Mouse (Mus musculus): Measurements from ENCODE around the gene N4bp1. TPM values are rescaled to one million over a fixed set of nuclear protein-coding genes. Genes with fewer than 3 reads are reported as not detected.

N4bp1 gene
- polyA plus RNA-seq, 1 experiment = 6.7 TPM

- no peak for TF ChIP-seq POLR2A (IDR thresholded peaks at IDR 0.05; ENCODE audit: control insufficient read depth, low read depth, low read length)
- no peaks in the 10 kb centered on the region for H3K27me3 ChIP-seq (ENCODE audit: control insufficient read depth, insufficient read depth, low read length)
- no peaks in the 10 kb centered on the region for H3K36me3 ChIP-seq (ENCODE audit: control insufficient read depth, insufficient read depth, low read length)
- no peak overlapping the region for H3K27ac ChIP-seq (ENCODE audit: control insufficient read depth, insufficient read depth, low read depth, low read length)
- no peak overlapping the region for H3K4me3 ChIP-seq (ENCODE audit: control insufficient read depth, low read depth, low read length)
- H3K4me1 ChIP-seq (ENCODE audit: control insufficient read depth, insufficient read depth, low read length) = no peaks in the 10 kb centered on the region; the same call in 1 of the 2 replicates
Observed at GRCm38 (mm10) chr8:86871421-86871820, 13.6 kb downstream of the N4bp1 start.

GRCm38 (mm10) chr8:86870771-86871170, 14.3 kb downstream of the N4bp1 start:
- H3K27me3 ChIP-seq (ENCODE audit: control insufficient read depth, insufficient read depth, low read length) = no peaks in the 10 kb centered on the region
- no peaks in the 10 kb centered on the region; the same call in 1 of the 2 replicates for H3K4me1 ChIP-seq (ENCODE audit: control insufficient read depth, insufficient read depth, low read length)
- TF ChIP-seq CTCF (IDR thresholded peaks at IDR 0.05; ENCODE audit: control insufficient read depth, insufficient read depth, insufficient replicate concordance, low read depth, low read length) (no peak), POLR2A (IDR thresholded peaks at IDR 0.05; ENCODE audit: control insufficient read depth, low read depth, low read length) (no peak)
- H3K36me3 ChIP-seq (ENCODE audit: control insufficient read depth, insufficient read depth, low read length) = no peaks in the 10 kb centered on the region
- H3K4me3 ChIP-seq (ENCODE audit: control insufficient read depth, low read depth, low read length) = no peak overlapping the region
- H3K27ac ChIP-seq (ENCODE audit: control insufficient read depth, insufficient read depth, low read depth, low read length) = no peak overlapping the region

- no peaks in the 10 kb centered on the region for H3K36me3 ChIP-seq (ENCODE audit: control insufficient read depth, insufficient read depth, low read length)
- no peak overlapping the region for H3K27ac ChIP-seq (ENCODE audit: control insufficient read depth, insufficient read depth, low read depth, low read length)
- H3K4me3 ChIP-seq (ENCODE audit: control insufficient read depth, low read depth, low read length) = no peak overlapping the region
- H3K27me3 ChIP-seq (ENCODE audit: control insufficient read depth, insufficient read depth, low read length) = no peaks in the 10 kb centered on the region
- H3K4me1 ChIP-seq (ENCODE audit: control insufficient read depth, insufficient read depth, low read length) = no peaks in the 10 kb centered on the region; the same call in 1 of the 2 replicates
- TF ChIP-seq CTCF (IDR thresholded peaks at IDR 0.05; ENCODE audit: control insufficient read depth, insufficient read depth, insufficient replicate concordance, low read depth, low read length) = no peak
- TF ChIP-seq POLR2A (IDR thresholded peaks at IDR 0.05; ENCODE audit: control insufficient read depth, low read depth, low read length) = no peak
Observed at GRCm38 (mm10) chr8:86868041-86868440, 17.0 kb downstream of the N4bp1 start.

GRCm38 (mm10) chr8:86864764-86865163, 20.3 kb downstream of the N4bp1 start:
- no peak for TF ChIP-seq CTCF (IDR thresholded peaks at IDR 0.05; ENCODE audit: control insufficient read depth, insufficient read depth, insufficient replicate concordance, low read depth, low read length)
- TF ChIP-seq POLR2A (IDR thresholded peaks at IDR 0.05; ENCODE audit: control insufficient read depth, low read depth, low read length) = no peak
- H3K27me3 ChIP-seq (ENCODE audit: control insufficient read depth, insufficient read depth, low read length) = no peaks in the 10 kb centered on the region
- H3K4me1 ChIP-seq (ENCODE audit: control insufficient read depth, insufficient read depth, low read length) = no peaks in the 10 kb centered on the region; the same call in 1 of the 2 replicates
- no peak overlapping the region for H3K4me3 ChIP-seq (ENCODE audit: control insufficient read depth, low read depth, low read length)
- no peaks in the 10 kb centered on the region for H3K36me3 ChIP-seq (ENCODE audit: control insufficient read depth, insufficient read depth, low read length)
- H3K27ac ChIP-seq (ENCODE audit: control insufficient read depth, insufficient read depth, low read depth, low read length) = no peak overlapping the region

- Histone ChIP-seq H3K4me3 (ENCODE audit: control insufficient read depth, low read depth, low read length) (no peak overlapping the region), H3K27me3 (ENCODE audit: control insufficient read depth, insufficient read depth, low read length) (no peaks in the 10 kb centered on the region), H3K27ac (ENCODE audit: control insufficient read depth, insufficient read depth, low read depth, low read length) (no peak overlapping the region), H3K4me1 (ENCODE audit: control insufficient read depth, insufficient read depth, low read length) (no peaks in the 10 kb centered on the region; the same call in 1 of the 2 replicates), H3K36me3 (ENCODE audit: control insufficient read depth, insufficient read depth, low read length) (no peaks in the 10 kb centered on the region)
- TF ChIP-seq CTCF (IDR thresholded peaks at IDR 0.05; ENCODE audit: control insufficient read depth, insufficient read depth, insufficient replicate concordance, low read depth, low read length) (no peak), POLR2A (IDR thresholded peaks at IDR 0.05; ENCODE audit: control insufficient read depth, low read depth, low read length) (no peak)
Observed at GRCm38 (mm10) chr8:86862837-86863236, 22.2 kb downstream of the N4bp1 start.

- no peak overlapping the region for H3K4me3 ChIP-seq (ENCODE audit: control insufficient read depth, low read depth, low read length)
- H3K36me3 ChIP-seq (ENCODE audit: control insufficient read depth, insufficient read depth, low read length) = no peaks in the 10 kb centered on the region
- TF ChIP-seq CTCF (IDR thresholded peaks at IDR 0.05; ENCODE audit: control insufficient read depth, insufficient read depth, insufficient replicate concordance, low read depth, low read length) (no peak), POLR2A (IDR thresholded peaks at IDR 0.05; ENCODE audit: control insufficient read depth, low read depth, low read length) (no peak)
- no peaks in the 10 kb centered on the region for H3K27me3 ChIP-seq (ENCODE audit: control insufficient read depth, insufficient read depth, low read length)
- no peak overlapping the region for H3K27ac ChIP-seq (ENCODE audit: control insufficient read depth, insufficient read depth, low read depth, low read length)
- no peaks in the 10 kb centered on the region; the same call in 1 of the 2 replicates for H3K4me1 ChIP-seq (ENCODE audit: control insufficient read depth, insufficient read depth, low read length)
Observed at GRCm38 (mm10) chr8:86862155-86862816, 22.8 kb downstream of the N4bp1 start.

GRCm38 (mm10) chr8:86861516-86861915, 23.5 kb downstream of the N4bp1 start:
- TF ChIP-seq CTCF (IDR thresholded peaks at IDR 0.05; ENCODE audit: control insufficient read depth, insufficient read depth, insufficient replicate concordance, low read depth, low read length) (no peak), POLR2A (IDR thresholded peaks at IDR 0.05; ENCODE audit: control insufficient read depth, low read depth, low read length) (no peak)
- no peak overlapping the region for H3K27ac ChIP-seq (ENCODE audit: control insufficient read depth, insufficient read depth, low read depth, low read length)
- no peaks in the 10 kb centered on the region for H3K36me3 ChIP-seq (ENCODE audit: control insufficient read depth, insufficient read depth, low read length)
- H3K4me1 ChIP-seq (ENCODE audit: control insufficient read depth, insufficient read depth, low read length) = no peaks in the 10 kb centered on the region
- no peak overlapping the region for H3K4me3 ChIP-seq (ENCODE audit: control insufficient read depth, low read depth, low read length)
- H3K27me3 ChIP-seq (ENCODE audit: control insufficient read depth, insufficient read depth, low read length) = no peaks in the 10 kb centered on the region
